ENCODE assay signal across 16 mouse cellular contexts in the genomic region with DNA sequence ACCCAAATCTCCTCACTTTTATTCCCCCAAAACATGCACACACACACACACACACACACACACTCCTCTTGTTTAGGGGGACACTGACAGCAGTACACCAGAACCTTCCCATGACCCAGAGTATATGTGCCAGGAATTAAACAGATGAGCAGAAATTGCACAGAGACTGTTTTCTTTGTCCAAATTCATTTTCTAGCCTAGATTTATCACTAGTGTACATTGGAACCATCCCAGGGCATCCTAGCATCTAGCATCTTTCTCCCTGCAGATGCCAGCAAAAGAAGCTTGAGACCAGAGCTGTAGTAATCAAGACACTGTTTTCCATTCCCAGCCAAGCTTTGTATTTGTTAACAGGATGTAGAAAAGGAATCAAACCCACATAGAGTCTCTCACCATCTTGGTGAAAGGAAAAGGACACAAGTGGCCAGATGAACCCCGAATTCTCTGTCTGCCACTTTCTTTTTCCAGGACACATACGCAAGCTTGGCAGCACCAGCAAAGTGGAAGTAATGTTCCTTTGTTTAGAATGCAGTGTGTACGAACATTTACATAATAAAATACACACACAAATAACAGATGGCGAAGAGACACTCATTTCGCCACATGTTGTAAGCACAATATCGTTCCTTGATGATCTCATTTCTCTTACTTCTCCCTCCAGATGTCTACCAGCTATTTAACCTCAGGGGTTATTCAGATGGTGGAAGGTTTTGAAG.
DNase-seq lines count a peak whose midpoint lies in the region; ATAC-seq and TF ChIP-seq lines count a peak whose summit lies in the region.
"Had no signal": no experiment of that assay in that cellular context is flagged by ENCODE, and none has a peak within 500 bp of the region (broad histone marks: within the 10 kb centered on the region; RNA-seq: fewer than 3 reads in every experiment).

No protein-coding gene starts in this region.

- DNase-seq in embryonic facial prominence, embryonic 10.5 days (ENCODE audit: low spot score) = no peak
- DNase-seq in 3T3-L1 (ENCODE audit: low read depth, low spot score) = peak; percentile 5
- DNase-seq in hindbrain, postnatal 0 days (ENCODE audit: low spot score) = peak; percentile 78
- DNase-seq: adrenal gland, postnatal 36 days; B cell, adult 2 months; cerebellum, adult 9-11 months; kidney, postnatal 4 days had no signal

- no peak for ATAC-seq in embryonic facial prominence, embryonic 13.5 days (ENCODE audit: insufficient number of reproducible peaks, insufficient read depth, low FRiP score, low TSS enrichment, low read depth)
- peak; percentile 90 for ATAC-seq in forebrain, embryonic 13.5 days
- ATAC-seq in hindbrain, postnatal 0 days = peak; percentile 90
- ATAC-seq in megakaryocyte progenitor cell, adult 5-6 weeks (replicated peaks; ENCODE audit: poor library complexity) = no peak
- no peak for ATAC-seq in heart, embryonic 11.5 days (replicated peaks; ENCODE audit: insufficient number of reproducible peaks, low FRiP score, low TSS enrichment)
- ATAC-seq in monocyte, adult 5-6 weeks (replicated peaks; ENCODE audit: insufficient number of reproducible peaks, low FRiP score, low TSS enrichment, poor library complexity, severe bottlenecking) = no peak
- ATAC-seq: intestine, embryonic 15.5 days had no signal

- peak overlapping the region; percentile 9; the same call in 1 of the 2 replicates for H3K4me2 ChIP-seq in embryonic facial prominence, embryonic 13.5 days
- peak overlapping the region; percentile 29 for H3K4me2 ChIP-seq in forebrain, embryonic 13.5 days
- H3K4me2 ChIP-seq in hindbrain, postnatal 0 days (ENCODE audit: low read depth, low read length) = peak overlapping the region; percentile 29
- no peak overlapping the region for H3K4me2 ChIP-seq in heart, embryonic 11.5 days
- H3K4me2 ChIP-seq: heart, embryonic 13.5 days; intestine, embryonic 15.5 days; limb, embryonic 13.5 days had no signal

- no peak overlapping the region for H3K4me3 ChIP-seq in embryonic facial prominence, embryonic 13.5 days
- H3K4me3 ChIP-seq in embryonic facial prominence, embryonic 10.5 days = no peak overlapping the region
- no peak overlapping the region for H3K4me3 ChIP-seq in forebrain, embryonic 13.5 days
- no peak overlapping the region for H3K4me3 ChIP-seq in hindbrain, postnatal 0 days (ENCODE audit: low read length)
- H3K4me3 ChIP-seq in heart, embryonic 11.5 days (ENCODE audit: low read depth, low read length) = no peak overlapping the region
- H3K4me3 ChIP-seq: heart, embryonic 13.5 days; intestine, embryonic 15.5 days; limb, embryonic 13.5 days had no signal

- H3K9me3 ChIP-seq in embryonic facial prominence, embryonic 13.5 days = no peaks in the 10 kb centered on the region
- H3K9me3 ChIP-seq in embryonic facial prominence, embryonic 10.5 days = no peaks in the 10 kb centered on the region
- no peaks in the 10 kb centered on the region for H3K9me3 ChIP-seq in forebrain, embryonic 13.5 days (replicated peaks)
- H3K9me3 ChIP-seq in hindbrain, postnatal 0 days (ENCODE audit: low read length) = no peaks in the 10 kb centered on the region
- no peaks in the 10 kb centered on the region for H3K9me3 ChIP-seq in heart, embryonic 11.5 days (replicated peaks; ENCODE audit: control insufficient read depth, low read length)
- H3K9me3 ChIP-seq: heart, embryonic 13.5 days; intestine, embryonic 15.5 days; limb, embryonic 13.5 days had no signal

- 60% methylated on average over 6 of the region's 6 CpGs for WGBS in embryonic facial prominence, embryonic 13.5 days
- WGBS in embryonic facial prominence, embryonic 10.5 days = 78% methylated on average over 6 of the region's 6 CpGs
- WGBS in forebrain, embryonic 13.5 days = 28% methylated on average over 6 of the region's 6 CpGs
- 18% methylated on average over 6 of the region's 6 CpGs for WGBS in hindbrain, postnatal 0 days
- WGBS in heart, embryonic 11.5 days (ENCODE audit: insufficient replicate concordance) = 82% methylated on average over 6 of the region's 6 CpGs

- TF ChIP-seq CTCF in hindbrain, postnatal 0 days (IDR thresholded peaks at IDR 0.05; ENCODE audit: low read depth) = no peak

- no peak overlapping the region for H3K9ac ChIP-seq in embryonic facial prominence, embryonic 13.5 days
- no peak overlapping the region for H3K9ac ChIP-seq in forebrain, embryonic 13.5 days
- no peak overlapping the region for H3K9ac ChIP-seq in hindbrain, postnatal 0 days (replicated peaks; ENCODE audit: low read length)
- H3K9ac ChIP-seq in heart, embryonic 11.5 days (ENCODE audit: low read depth, low read length) = no peak overlapping the region
- H3K9ac ChIP-seq: heart, embryonic 13.5 days; intestine, embryonic 15.5 days; limb, embryonic 13.5 days had no signal

- peak overlapping the region; percentile 24 for H3K27ac ChIP-seq in embryonic facial prominence, embryonic 13.5 days
- no peak overlapping the region for H3K27ac ChIP-seq in embryonic facial prominence, embryonic 10.5 days (replicated peaks)
- peak overlapping the region; percentile 90 for H3K27ac ChIP-seq in forebrain, embryonic 13.5 days
- peak overlapping the region; percentile 54 for H3K27ac ChIP-seq in hindbrain, postnatal 0 days
- no peak overlapping the region for H3K27ac ChIP-seq in heart, embryonic 11.5 days (ENCODE audit: low read depth, low read length)
- H3K27ac ChIP-seq: heart, embryonic 13.5 days; intestine, embryonic 15.5 days; limb, embryonic 13.5 days; macrophage had no signal

- peaks cover 5% of the 10 kb centered on the region for H3K4me1 ChIP-seq in embryonic facial prominence, embryonic 13.5 days
- H3K4me1 ChIP-seq in embryonic facial prominence, embryonic 10.5 days = no peaks in the 10 kb centered on the region
- H3K4me1 ChIP-seq in forebrain, embryonic 13.5 days = peaks cover 16% of the 10 kb centered on the region
- H3K4me1 ChIP-seq in hindbrain, postnatal 0 days (ENCODE audit: insufficient read depth, low read length) = no peaks in the 10 kb centered on the region
- H3K4me1 ChIP-seq in heart, embryonic 11.5 days (ENCODE audit: control insufficient read depth, insufficient read depth, low read length) = no peaks in the 10 kb centered on the region
- H3K4me1 ChIP-seq: heart, embryonic 13.5 days; intestine, embryonic 15.5 days; limb, embryonic 13.5 days had no signal

- no peaks in the 10 kb centered on the region for H3K27me3 ChIP-seq in embryonic facial prominence, embryonic 13.5 days
- no peaks in the 10 kb centered on the region for H3K27me3 ChIP-seq in embryonic facial prominence, embryonic 10.5 days (replicated peaks; ENCODE audit: low read depth, poor library complexity, severe bottlenecking)
- no peaks in the 10 kb centered on the region for H3K27me3 ChIP-seq in forebrain, embryonic 13.5 days
- no peaks in the 10 kb centered on the region for H3K27me3 ChIP-seq in hindbrain, postnatal 0 days (ENCODE audit: insufficient read depth, low read length)
- H3K27me3 ChIP-seq in heart, embryonic 11.5 days (ENCODE audit: control insufficient read depth, insufficient read depth, low read length) = no peaks in the 10 kb centered on the region
- H3K27me3 ChIP-seq: heart, embryonic 13.5 days; intestine, embryonic 15.5 days; limb, embryonic 13.5 days had no signal

- no peaks in the 10 kb centered on the region for H3K36me3 ChIP-seq in embryonic facial prominence, embryonic 13.5 days
- no peaks in the 10 kb centered on the region for H3K36me3 ChIP-seq in embryonic facial prominence, embryonic 10.5 days (replicated peaks)
- no peaks in the 10 kb centered on the region for H3K36me3 ChIP-seq in forebrain, embryonic 13.5 days (ENCODE audit: poor library complexity, severe bottlenecking)
- no peaks in the 10 kb centered on the region for H3K36me3 ChIP-seq in hindbrain, postnatal 0 days (ENCODE audit: insufficient read depth, low read length)
- no peaks in the 10 kb centered on the region for H3K36me3 ChIP-seq in heart, embryonic 11.5 days (ENCODE audit: control insufficient read depth, insufficient read depth, low read length)
- H3K36me3 ChIP-seq: heart, embryonic 13.5 days; intestine, embryonic 15.5 days; limb, embryonic 13.5 days had no signal

Comparison
In these comparisons a context has a peak if more than half of its experiments do, and no peak if none do; other contexts are left out.
1. H3K27ac ChIP-seq: peak in embryonic facial prominence, embryonic 13.5 days (single experiment), forebrain, embryonic 13.5 days (single experiment) and hindbrain, postnatal 0 days (single experiment); none in embryonic facial prominence, embryonic 10.5 days (single experiment) and heart, embryonic 11.5 days (single experiment).
2. ATAC-seq: peak in forebrain, embryonic 13.5 days (single experiment) and hindbrain, postnatal 0 days (single experiment); none in embryonic facial prominence, embryonic 13.5 days (single experiment), megakaryocyte progenitor cell, adult 5-6 weeks (single experiment), heart, embryonic 11.5 days (single experiment) and monocyte, adult 5-6 weeks (single experiment).